Mouse (Mus musculus): ENCODE results near the gene Abhd8. TPM values are rescaled to one million over a fixed set of nuclear protein-coding genes. Genes with fewer than 3 reads are reported as not detected.

The Abhd8 gene
- polyA plus RNA-seq, 1 experiment from 2014 or later, result 34.6 TPM

DNA sequence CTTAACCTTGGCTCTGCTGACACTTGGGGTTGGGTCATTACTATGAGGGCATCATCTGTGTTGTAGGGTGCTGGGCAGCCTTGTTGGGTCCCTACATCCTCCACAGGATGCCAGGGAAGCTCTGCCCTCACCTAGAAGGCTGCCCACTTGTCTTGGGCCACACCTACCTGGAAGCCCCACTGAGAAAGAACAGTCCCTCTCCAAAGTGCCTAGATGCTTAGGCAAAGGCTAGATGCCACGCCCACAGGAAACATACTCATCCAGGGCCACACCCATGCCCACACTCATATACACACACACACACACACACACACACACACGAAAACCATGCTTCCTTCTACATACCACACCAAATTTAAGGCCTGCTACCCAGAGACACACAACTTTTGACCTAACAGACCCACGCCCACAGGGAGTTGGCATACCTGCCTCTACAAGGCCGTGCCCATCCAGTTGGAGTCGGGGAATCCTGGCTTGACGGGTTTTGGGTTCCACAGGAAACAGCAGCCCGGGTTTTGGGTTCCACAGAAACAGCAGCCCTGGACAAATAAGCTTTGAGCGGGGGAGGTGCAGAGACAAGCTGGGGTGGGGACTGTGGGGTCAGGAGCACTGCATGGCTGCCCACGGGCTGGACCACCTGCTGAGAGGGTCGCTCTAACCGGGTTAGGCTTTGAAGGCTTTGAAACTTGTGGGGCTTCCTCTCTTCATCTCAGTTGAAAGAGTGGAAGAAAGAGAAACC is 51.8 kb downstream of the Abhd8 start:
- no peak overlapping the region for H3K9ac ChIP-seq
- H3K27ac ChIP-seq, result no peak overlapping the region
- WGBS, result 45% methylated on average over 11 of the region's 11 CpGs
- H3K4me3 ChIP-seq, result no peak overlapping the region
- peaks cover 18% of the 10 kb centered on the region; the same call in 1 of the 2 replicates for H3K36me3 ChIP-seq
- H3K4me2 ChIP-seq, result no peak overlapping the region
- H3K27me3 ChIP-seq, result no peaks in the 10 kb centered on the region; the same call in 1 of the 2 replicates
- H3K4me1 ChIP-seq (replicated peaks), result peaks cover 10% of the 10 kb centered on the region
- no peak for ATAC-seq (replicated peaks; ENCODE audit: insufficient number of reproducible peaks, insufficient read depth, low FRiP score, low read depth)
- H3K9me3 ChIP-seq (replicated peaks), result no peaks in the 10 kb centered on the region

DNA sequence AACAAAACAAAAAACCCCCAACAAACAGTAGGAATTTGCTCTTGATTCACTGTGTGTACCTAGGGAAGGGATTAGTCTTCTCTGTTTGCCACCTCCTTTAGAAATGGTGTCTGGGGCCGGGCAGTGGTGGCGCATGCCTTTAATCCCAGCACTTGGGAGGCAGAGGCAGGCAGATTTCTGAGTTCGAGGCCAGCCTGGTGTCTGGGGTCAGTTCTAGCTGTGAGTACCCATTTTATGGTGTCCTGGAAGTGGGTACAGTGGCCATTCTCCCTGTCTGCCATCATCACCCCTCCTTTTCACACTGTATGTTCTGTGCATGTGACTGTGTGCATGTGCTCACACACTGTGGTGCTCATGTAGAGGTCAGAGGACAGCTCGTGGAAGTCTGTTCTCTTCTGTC is 55.2 kb downstream of the Abhd8 start:
- ATAC-seq (replicated peaks; ENCODE audit: insufficient number of reproducible peaks, insufficient read depth, low FRiP score, low read depth), result no peak
- Histone ChIP-seq H3K27ac (no peak overlapping the region), H3K9me3 (replicated peaks) (no peaks in the 10 kb centered on the region), H3K9ac (no peak overlapping the region), H3K36me3 (peaks cover 18% of the 10 kb centered on the region; the same call in 1 of the 2 replicates), H3K4me2 (no peak overlapping the region), H3K27me3 (no peaks in the 10 kb centered on the region), H3K4me3 (no peak overlapping the region), H3K4me1 (replicated peaks) (peaks cover 26% of the 10 kb centered on the region)
- WGBS, result 91% methylated on average over 4 of the region's 4 CpGs

- ATAC-seq (replicated peaks; ENCODE audit: insufficient number of reproducible peaks, insufficient read depth, low FRiP score, low read depth), result no peak
- H3K4me3 ChIP-seq, result no peak overlapping the region
- H3K9me3 ChIP-seq (replicated peaks), result no peaks in the 10 kb centered on the region
- H3K4me1 ChIP-seq (replicated peaks), result peaks cover 26% of the 10 kb centered on the region
- H3K9ac ChIP-seq, result no peak overlapping the region
- 82% methylated on average over 14 of the region's 14 CpGs for WGBS
- no peaks in the 10 kb centered on the region for H3K27me3 ChIP-seq
- H3K4me2 ChIP-seq, result peak overlapping the region; percentile 95; the same call in 1 of the 2 replicates
- no peak overlapping the region for H3K27ac ChIP-seq
- peaks cover 18% of the 10 kb centered on the region; the same call in 1 of the 2 replicates for H3K36me3 ChIP-seq
Observed at GRCm38 (mm10) chr8:71407441-71407840, 56.0 kb downstream of the Abhd8 start.

Other genes starting within 250 kb of the Abhd8 start
- 13.6 and 20.2 TPM in 2 replicates for gene Myo9b, start 190.9 kb downstream of the Abhd8 start, polyA plus RNA-seq (2015; fragmentation: Nextera tagmentation; extraction: Ambion mirVana)
- gene Haus8, start 190.7 kb downstream of the Abhd8 start, polyA plus RNA-seq (2015; fragmentation: Nextera tagmentation; extraction: Ambion mirVana), result 114 and 120 TPM in 2 replicates
- gene Use1, start 96.8 kb downstream of the Abhd8 start, polyA plus RNA-seq (2015; fragmentation: Nextera tagmentation; extraction: Ambion mirVana), result 67.6 and 75.3 TPM in 2 replicates
- 4.9 and 7.2 TPM in 2 replicates for gene Ocel1, start 92.4 kb downstream of the Abhd8 start, polyA plus RNA-seq (2015; fragmentation: Nextera tagmentation; extraction: Ambion mirVana)
- 43.4 and 51.5 TPM in 2 replicates for gene Nr2f6, start 81.7 kb downstream of the Abhd8 start, polyA plus RNA-seq (2015; fragmentation: Nextera tagmentation; extraction: Ambion mirVana)
- 14.6 and 17.3 TPM in 2 replicates for gene Ushbp1, start 67.9 kb downstream of the Abhd8 start, polyA plus RNA-seq (2015; fragmentation: Nextera tagmentation; extraction: Ambion mirVana)
- 75.5 and 89.9 TPM in 2 replicates for gene Babam1, start 66.8 kb downstream of the Abhd8 start, polyA plus RNA-seq (2015; fragmentation: Nextera tagmentation; extraction: Ambion mirVana)
- 23.0 and 34.0 TPM in 2 replicates for gene Ankle1, start 57.6 kb downstream of the Abhd8 start, polyA plus RNA-seq (2015; fragmentation: Nextera tagmentation; extraction: Ambion mirVana)
- gene Mrpl34, start 1.3 kb upstream of the Abhd8 start, polyA plus RNA-seq (2015; fragmentation: Nextera tagmentation; extraction: Ambion mirVana), result 149 and 188 TPM in 2 replicates
- gene Dda1, start 5.5 kb upstream of the Abhd8 start, polyA plus RNA-seq (2015; fragmentation: Nextera tagmentation; extraction: Ambion mirVana), result 68.4 and 84.1 TPM in 2 replicates
- 0.81 and 1.9 TPM in 2 replicates for gene Ano8, start 22.3 kb upstream of the Abhd8 start, polyA plus RNA-seq (2015; fragmentation: Nextera tagmentation; extraction: Ambion mirVana)
- 10.5 and 11.8 TPM in 2 replicates for gene Gtpbp3, start 24.4 kb upstream of the Abhd8 start, polyA plus RNA-seq (2015; fragmentation: Nextera tagmentation; extraction: Ambion mirVana)
- 87.2 and 113 TPM in 2 replicates for gene Plvap, start 48.1 kb upstream of the Abhd8 start, polyA plus RNA-seq (2015; fragmentation: Nextera tagmentation; extraction: Ambion mirVana)
- 0.30 and 0.48 TPM in 2 replicates for gene Ccdc194, start 62.1 kb upstream of the Abhd8 start, polyA plus RNA-seq (2015; fragmentation: Nextera tagmentation; extraction: Ambion mirVana)
- 34.6 and 45.1 TPM in 2 replicates for gene Bst2, start 73.8 kb upstream of the Abhd8 start, polyA plus RNA-seq (2015; fragmentation: Nextera tagmentation; extraction: Ambion mirVana)
- 51.1 and 65.2 TPM in 2 replicates for gene Mvb12a, start 79.3 kb upstream of the Abhd8 start, polyA plus RNA-seq (2015; fragmentation: Nextera tagmentation; extraction: Ambion mirVana)
- 0.42 and 1.1 TPM in 2 replicates for gene Tmem221, start 95.2 kb upstream of the Abhd8 start, polyA plus RNA-seq (2015; fragmentation: Nextera tagmentation; extraction: Ambion mirVana)
- 0.08 TPM in 1 of 2 replicates, not detected in the other for gene Nxnl1, start 102.9 kb upstream of the Abhd8 start, polyA plus RNA-seq (2015; fragmentation: Nextera tagmentation; extraction: Ambion mirVana)
- 18.8 and 27.8 TPM in 2 replicates for gene Slc27a1, start 105.2 kb upstream of the Abhd8 start, polyA plus RNA-seq (2015; fragmentation: Nextera tagmentation; extraction: Ambion mirVana)
- gene Pgls, start 128.5 kb upstream of the Abhd8 start, polyA plus RNA-seq (2015; fragmentation: Nextera tagmentation; extraction: Ambion mirVana), result 159 and 171 TPM in 2 replicates
- 2.1 and 3.1 TPM in 2 replicates for gene Fam129c, start 134.0 kb upstream of the Abhd8 start, polyA plus RNA-seq (2015; fragmentation: Nextera tagmentation; extraction: Ambion mirVana)
- gene Colgalt1, start 147.3 kb upstream of the Abhd8 start, polyA plus RNA-seq (2015; fragmentation: Nextera tagmentation; extraction: Ambion mirVana), result 50.4 and 64.5 TPM in 2 replicates
- 0.49 and 0.75 TPM in 2 replicates for gene Unc13a, start 208.1 kb upstream of the Abhd8 start, polyA plus RNA-seq (2015; fragmentation: Nextera tagmentation; extraction: Ambion mirVana)
- gene Jak3, start 212.6 kb upstream of the Abhd8 start, polyA plus RNA-seq (2015; fragmentation: Nextera tagmentation; extraction: Ambion mirVana), result 6.9 and 11.4 TPM in 2 replicates
- 1.7 and 3.8 TPM in 2 replicates for gene Insl3, start 225.6 kb upstream of the Abhd8 start, polyA plus RNA-seq (2015; fragmentation: Nextera tagmentation; extraction: Ambion mirVana)
- gene B3gnt3, start 238.1 kb upstream of the Abhd8 start, polyA plus RNA-seq (2015; fragmentation: Nextera tagmentation; extraction: Ambion mirVana), result 3.4 and 4.0 TPM in 2 replicates